Mouse (Mus musculus) CD4-positive naive resting alpha-beta T cell, adult 57 days (primary cell): Measurements from ENCODE around the gene Fam136a. TPM values are rescaled to one million over a fixed set of nuclear protein-coding genes. Genes with fewer than 3 reads are reported as not detected.

Source experiments
- total RNA-seq: library from RNA; stranded (reverse); gene quantifications from one replicate; pipeline ENCODE4 v1.2.4, GENCODE M21; 2023

Fam136a gene
- 14.2 TPM for total RNA-seq

DNA sequence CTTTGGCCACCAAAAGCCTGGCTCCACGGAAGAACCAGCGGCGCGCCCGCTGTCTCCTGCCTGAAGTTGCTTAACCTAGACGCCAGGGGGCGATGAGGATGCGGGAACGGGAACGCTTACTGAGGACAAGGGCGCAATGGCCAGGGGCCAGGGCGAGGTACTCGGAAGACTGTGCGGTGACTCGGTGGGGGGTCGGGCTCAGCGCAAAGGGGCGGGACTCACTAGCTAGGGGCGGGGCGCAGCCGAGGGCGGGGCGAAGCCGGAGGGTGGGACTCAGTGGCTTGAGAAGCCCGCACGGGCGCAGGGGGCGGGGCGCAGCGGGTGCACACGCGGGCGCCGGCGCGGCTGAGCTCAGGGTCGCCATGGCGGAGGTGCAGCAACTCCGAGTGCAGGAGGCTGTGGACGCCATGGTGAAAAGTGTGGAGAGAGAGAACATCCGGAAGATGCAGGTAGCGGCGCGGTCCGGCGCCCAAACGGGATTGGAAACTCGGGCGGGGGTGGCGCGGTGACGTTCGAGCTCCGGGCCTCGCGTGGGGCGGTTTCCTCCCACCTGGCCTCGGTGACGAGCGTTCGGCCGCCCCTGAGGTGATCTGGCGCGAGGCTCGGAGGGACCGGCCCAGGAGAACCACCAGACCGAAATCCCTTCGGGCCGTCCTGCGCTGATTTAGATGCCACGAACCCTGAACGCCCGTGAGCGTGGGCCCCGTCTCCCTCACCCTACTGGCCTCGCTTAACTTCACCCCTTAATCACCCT is at the start of gene Fam136a:
Gene Fam136a (plus strand): TSS at position 276 of the 754 bp plus-strand sequence.

DNA sequence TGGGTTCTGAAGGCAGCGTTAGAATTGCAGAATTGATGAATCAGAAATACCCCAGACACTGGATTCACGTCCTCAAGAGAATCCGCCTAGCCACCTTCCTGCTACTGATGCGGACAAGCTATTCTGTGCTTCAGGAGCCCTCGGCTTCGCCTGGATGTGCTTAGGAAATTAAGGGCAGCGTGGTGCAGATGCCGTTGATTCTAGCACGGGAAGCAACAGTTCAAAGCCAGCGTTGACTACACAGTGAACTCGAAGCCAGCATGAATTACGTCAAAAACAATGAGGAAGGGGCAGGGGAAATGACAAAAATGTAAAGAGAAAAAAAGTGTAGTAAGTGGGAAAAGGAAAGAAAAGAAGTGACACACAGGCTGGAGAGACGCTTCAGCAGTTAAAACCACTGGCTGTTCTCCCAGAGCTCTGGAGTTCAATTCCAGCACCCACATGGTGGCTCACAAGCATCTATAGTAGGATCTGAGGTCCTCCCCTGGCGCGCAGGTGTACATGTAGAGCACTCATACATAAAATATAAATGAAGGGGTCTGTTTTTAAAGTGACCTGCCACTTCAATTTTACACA is 5.4 kb downstream of the Fam136a start, which contains the start of gene Snrpg:
Gene Snrpg (plus strand): TSS at position 541 of the 576 bp plus-strand sequence.

GRCm38 (mm10) chr6:86396581-86397256 is 31.3 kb downstream of the Fam136a start, which contains the start of gene Pcyox1:
TSS of gene Pcyox1 (minus strand) at chr6:86397154.

GRCm38 (mm10) chr6:86404100-86404861 is 38.8 kb downstream of the Fam136a start, which contains the start of gene Tia1:
TSS of gene Tia1 (plus strand) at chr6:86404219.

Other genes starting within 250 kb of the Fam136a start
- gene Tgfa, start 170.4 kb upstream of the Fam136a start, total RNA-seq = not detected
- 217 TPM for gene Snrpg, start 5.7 kb downstream of the Fam136a start, total RNA-seq
- 8.6 TPM for gene Pcyox1, start 31.5 kb downstream of the Fam136a start, total RNA-seq
- gene Tia1, start 38.6 kb downstream of the Fam136a start, total RNA-seq = 68.8 TPM
- gene Gm44790, start 61.0 kb downstream of the Fam136a start, total RNA-seq = 4.8 TPM
- 41.8 TPM for gene C87436, start 72.7 kb downstream of the Fam136a start, total RNA-seq
- 239 TPM for gene Pcbp1, start 160.7 kb downstream of the Fam136a start, total RNA-seq